Mouse (Mus musculus) MEL (cell line): ENCODE results near the gene Tmem205. TPM values are rescaled to one million over a fixed set of nuclear protein-coding genes. Genes with fewer than 3 reads are reported as not detected.

Source experiments
- DNase-seq: peaks from one replicate; pipeline ENCODE4 v3.0.0; 2011; ENCODE audit warnings: low read depth, low spot score
- H3K27ac ChIP-seq: 2 replicates; pipeline ENCODE4 v1.5.1; 2012; ENCODE audit warnings: low read depth, mild to moderate bottlenecking, control low read depth, low read length, moderate library complexity; ENCODE audit not compliant: control insufficient read depth
- H3K27me3 ChIP-seq, 2 experiments: fragments of 150-350 bp in 1 of 2; sonication (generic) in 1 of 2; 2 replicates each; pipeline ENCODE4 v1.6.1; 2012; ENCODE audit warnings: low read length in 2 of 2, mild to moderate bottlenecking in 2 of 2, improper control_type of control experiment in 1 of 2, moderate library complexity in 1 of 2; ENCODE audit not compliant: insufficient read depth in 2 of 2, control insufficient read depth in 1 of 2
- H3K36me3 ChIP-seq, 2 experiments: 2 replicates each; pipeline ENCODE4 v1.6.1; 2012 to 2014; ENCODE audit warnings: low read length in 2 of 2, improper control_type of control experiment in 1 of 2, inconsistent platforms in 1 of 2, mild to moderate bottlenecking in 1 of 2; ENCODE audit not compliant: insufficient read depth in 2 of 2, control insufficient read depth in 1 of 2
- H3K4me1 ChIP-seq, 2 experiments: fragments of 150-350 bp in 1 of 2; sonication (generic) in 1 of 2; 2 replicates each; pipeline ENCODE4 v1.6.1; 2012; ENCODE audit warnings: low read length in 2 of 2, improper control_type of control experiment in 1 of 2, mild to moderate bottlenecking in 1 of 2; ENCODE audit not compliant: insufficient read depth in 2 of 2, control insufficient read depth in 1 of 2
- H3K4me3 ChIP-seq, 2 experiments: fragments of 150-350 bp in 1 of 2; sonication (generic) in 1 of 2; 2 replicates each; pipeline ENCODE4 v1.5.1; 2012; ENCODE audit warnings: low read depth in 2 of 2, low read length in 2 of 2, mild to moderate bottlenecking in 2 of 2, moderate library complexity in 2 of 2, control low read depth in 1 of 2, improper control_type of control experiment in 1 of 2; ENCODE audit not compliant: control insufficient read depth in 1 of 2, insufficient read depth in 1 of 2
- H3K79me2 ChIP-seq: 2 replicates; pipeline ENCODE4 v1.6.1; 2012; ENCODE audit warnings: mild to moderate bottlenecking, low read length, moderate library complexity; ENCODE audit not compliant: control insufficient read depth, poor library complexity, insufficient read depth
- H3K9ac ChIP-seq: 2 replicates; pipeline ENCODE4 v1.6.1; 2012; ENCODE audit warnings: low read depth, mild to moderate bottlenecking, control low read depth, low read length, moderate library complexity; ENCODE audit not compliant: control insufficient read depth, poor library complexity, severe bottlenecking
- H3K9me3 ChIP-seq: fragments of 150-350 bp; sonication (generic); replicated peaks from 2 replicates; pipeline ENCODE4 v1.6.1; 2012; ENCODE audit warnings: mild to moderate bottlenecking, low read length, improper control_type of control experiment, moderate library complexity; ENCODE audit not compliant: insufficient read depth
- BHLHE40 ChIP-seq: IDR thresholded peaks from 2 replicates; pipeline ENCODE4 v1.6.1; 2012; ENCODE audit warnings: low read depth, mild to moderate bottlenecking, inconsistent platforms, low read length, improper control_type of control experiment, borderline replicate concordance
- CHD1 ChIP-seq: IDR thresholded peaks from 2 replicates; pipeline ENCODE4 v1.6.1; 2012; ENCODE audit warnings: low read depth, mild to moderate bottlenecking, inconsistent platforms, low read length, improper control_type of control experiment
- CHD2 ChIP-seq: IDR thresholded peaks from 2 replicates; pipeline ENCODE4 v1.6.1; 2011; ENCODE audit warnings: low read length, improper control_type of control experiment
- CTCF ChIP-seq, 3 experiments: IDR thresholded peaks in 2 of 3; conservative IDR thresholded peaks in 1 of 3; 2 replicates each; pipeline ENCODE4 v1.5.1; 2011 to 2012; ENCODE audit warnings: low read length in 3 of 3, low read depth in 2 of 3, mild to moderate bottlenecking in 2 of 3, improper control_type of control experiment in 1 of 3, inconsistent platforms in 1 of 3, mixed read lengths in 1 of 3, moderate library complexity in 1 of 3; ENCODE audit not compliant: control insufficient read depth in 1 of 3, insufficient read depth in 1 of 3, poor library complexity in 1 of 3, severe bottlenecking in 1 of 3
- E2F4 ChIP-seq: IDR thresholded peaks from 2 replicates; pipeline ENCODE4 v1.6.1; 2011; ENCODE audit warnings: low read depth, low read length, improper control_type of control experiment, borderline replicate concordance
- ELF1 ChIP-seq: IDR thresholded peaks from 2 replicates; pipeline ENCODE4 v1.6.1; 2014; ENCODE audit warnings: low read depth, mild to moderate bottlenecking, inconsistent platforms, low read length, improper control_type of control experiment, moderate library complexity
- EP300 ChIP-seq, 2 experiments: IDR thresholded peaks; 2 replicates each; pipeline ENCODE4 v1.6.1; 2011; ENCODE audit warnings: improper control_type of control experiment in 2 of 2, low read length in 2 of 2, low read depth in 1 of 2, mild to moderate bottlenecking in 1 of 2
- GATA1 ChIP-seq: IDR thresholded peaks from 2 replicates; pipeline ENCODE4 v1.6.1; 2011; ENCODE audit warnings: low read depth, low read length, improper control_type of control experiment
- HCFC1 ChIP-seq: IDR thresholded peaks from 2 replicates; pipeline ENCODE4 v1.6.1; 2012; ENCODE audit warnings: low read depth, mild to moderate bottlenecking, inconsistent platforms, low read length, improper control_type of control experiment, moderate library complexity
- JUND ChIP-seq: IDR thresholded peaks from 2 replicates; pipeline ENCODE4 v1.6.1; 2011; ENCODE audit warnings: low read depth, mild to moderate bottlenecking, improper control_type of control experiment, low read length
- KAT2A ChIP-seq: conservative IDR thresholded peaks from 2 replicates; pipeline ENCODE4 v1.6.1; 2012; ENCODE audit warnings: low read depth, low read length, improper control_type of control experiment, inconsistent platforms
- MAFK ChIP-seq: IDR thresholded peaks from 2 replicates; pipeline ENCODE4 v1.6.1; 2011; ENCODE audit warnings: low read depth, mild to moderate bottlenecking, low read length, improper control_type of control experiment, borderline replicate concordance
- MAX ChIP-seq: IDR thresholded peaks from 2 replicates; pipeline ENCODE4 v1.6.1; 2011; ENCODE audit warnings: low read length, improper control_type of control experiment
- MEF2A ChIP-seq: IDR thresholded peaks from 2 replicates; pipeline ENCODE4 v1.6.1; 2014; ENCODE audit warnings: low read depth, mild to moderate bottlenecking, inconsistent platforms, low read length, improper control_type of control experiment; ENCODE audit not compliant: poor library complexity, insufficient replicate concordance, severe bottlenecking; ENCODE audit errors: extremely low read depth
- MXI1 ChIP-seq: IDR thresholded peaks from 2 replicates; pipeline ENCODE4 v1.6.1; 2011; ENCODE audit warnings: mild to moderate bottlenecking, low read depth, low read length, improper control_type of control experiment
- MYB ChIP-seq: IDR thresholded peaks from 2 replicates; pipeline ENCODE4 v1.6.1; 2011; ENCODE audit warnings: mild to moderate bottlenecking, low read depth, low read length, improper control_type of control experiment
- MYC ChIP-seq: IDR thresholded peaks from 2 replicates; pipeline ENCODE4 v1.6.1; 2011; ENCODE audit warnings: low read depth, mild to moderate bottlenecking, low read length, improper control_type of control experiment, moderate library complexity
- NELFE ChIP-seq: IDR thresholded peaks from 2 replicates; pipeline ENCODE4 v1.6.1; 2011; ENCODE audit warnings: low read depth, low read length, improper control_type of control experiment
- NRF1 ChIP-seq: IDR thresholded peaks from 2 replicates; pipeline ENCODE4 v1.6.1; 2014; ENCODE audit warnings: low read depth, mild to moderate bottlenecking, inconsistent platforms, low read length, improper control_type of control experiment, moderate library complexity; ENCODE audit not compliant: poor library complexity, insufficient read depth, severe bottlenecking
- POLR2A ChIP-seq, 2 experiments: IDR thresholded peaks; 2 replicates each; pipeline ENCODE4 v1.6.1; 2011 to 2012; ENCODE audit warnings: low read length in 2 of 2, mild to moderate bottlenecking in 2 of 2, control low read depth in 1 of 2, improper control_type of control experiment in 1 of 2, low read depth in 1 of 2, moderate library complexity in 1 of 2; ENCODE audit not compliant: control insufficient read depth in 1 of 2, insufficient read depth in 1 of 2, poor library complexity in 1 of 2
- POLR2AphosphoS2 ChIP-seq: IDR thresholded peaks from 2 replicates; pipeline ENCODE4 v1.6.1; 2011; ENCODE audit warnings: low read length, improper control_type of control experiment
- POLR2AphosphoS5 ChIP-seq: IDR thresholded peaks from 2 replicates; pipeline ENCODE4 v1.6.1; 2012; ENCODE audit warnings: low read depth, borderline replicate concordance, mild to moderate bottlenecking, inconsistent platforms, low read length, moderate library complexity, mixed read lengths
- RAD21 ChIP-seq: IDR thresholded peaks from 2 replicates; pipeline ENCODE4 v1.6.1; 2011; ENCODE audit warnings: mild to moderate bottlenecking, low read depth, low read length, improper control_type of control experiment
- RCOR1 ChIP-seq: IDR thresholded peaks from 2 replicates; pipeline ENCODE4 v1.6.1; 2012; ENCODE audit warnings: low read depth, mild to moderate bottlenecking, inconsistent platforms, low read length, improper control_type of control experiment
- SIN3A ChIP-seq: IDR thresholded peaks from 2 replicates; pipeline ENCODE4 v1.6.1; 2012; ENCODE audit warnings: low read length, improper control_type of control experiment, inconsistent platforms
- SMC3 ChIP-seq: IDR thresholded peaks from 2 replicates; pipeline ENCODE4 v1.6.1; 2011; ENCODE audit warnings: low read depth, low read length, improper control_type of control experiment
- TAL1 ChIP-seq: IDR thresholded peaks from 2 replicates; pipeline ENCODE4 v1.6.1; 2012; ENCODE audit warnings: mild to moderate bottlenecking, inconsistent platforms, low read length, moderate library complexity, mixed read lengths
- TBP ChIP-seq: IDR thresholded peaks from 2 replicates; pipeline ENCODE4 v1.8.0; 2011; ENCODE audit warnings: low read depth, low read length, improper control_type of control experiment
- TCF12 ChIP-seq: IDR thresholded peaks from 2 replicates; pipeline ENCODE4 v1.6.1; 2014; ENCODE audit warnings: low read depth, mild to moderate bottlenecking, inconsistent platforms, low read length, improper control_type of control experiment, moderate library complexity
- UBTF ChIP-seq: IDR thresholded peaks from 2 replicates; pipeline ENCODE4 v1.6.1; 2012; ENCODE audit warnings: low read depth, mild to moderate bottlenecking, inconsistent platforms, low read length, improper control_type of control experiment, moderate library complexity, borderline replicate concordance; ENCODE audit not compliant: insufficient read depth
- USF1 ChIP-seq: IDR thresholded peaks from 2 replicates; pipeline ENCODE4 v1.6.1; 2014; ENCODE audit warnings: low read depth, mild to moderate bottlenecking, inconsistent platforms, low read length, improper control_type of control experiment, moderate library complexity
- USF2 ChIP-seq, 2 experiments: IDR thresholded peaks; 2 replicates each; pipeline ENCODE4 v1.6.1; 2011 to 2012; ENCODE audit warnings: improper control_type of control experiment in 2 of 2, low read length in 2 of 2, borderline replicate concordance in 1 of 2, inconsistent platforms in 1 of 2, low read depth in 1 of 2, mild to moderate bottlenecking in 1 of 2; ENCODE audit not compliant: insufficient read depth in 1 of 2
- ZKSCAN1 ChIP-seq: IDR thresholded peaks from 2 replicates; pipeline ENCODE4 v1.6.1; 2012; ENCODE audit warnings: low read depth, mild to moderate bottlenecking, inconsistent platforms, low read length, improper control_type of control experiment, moderate library complexity
- ZMIZ1 ChIP-seq: IDR thresholded peaks from 2 replicates; pipeline ENCODE4 v1.6.1; 2012; ENCODE audit warnings: low read depth, mild to moderate bottlenecking, inconsistent platforms, low read length, improper control_type of control experiment, moderate library complexity
- ZNF384 ChIP-seq: IDR thresholded peaks from 2 replicates; pipeline ENCODE4 v1.6.1; 2012; ENCODE audit warnings: low read depth, mild to moderate bottlenecking, inconsistent platforms, low read length, improper control_type of control experiment
- polyA plus RNA-seq, 2 experiments: library from polyadenylated mRNA; stranded (reverse) in 1 of 2; unstranded in 1 of 2; fragments of >175 nt in 1 of 2; fragments of >200 nt in 1 of 2; gene quantifications; 2 replicates each; pipeline versions ENCODE4 v1.2.1 to v1.2.4; 2012; ENCODE audit warnings: low replicate concordance in 2 of 2, low read depth in 1 of 2; ENCODE audit not compliant: insufficient read length in 2 of 2, insufficient read depth in 1 of 2, missing spikeins in 1 of 2
- total RNA-seq: library from RNA; depleted of rRNA; stranded (reverse); fragments of 300-350 nt; gene quantifications from 2 replicates; pipeline ENCODE4 v1.2.3, GENCODE M21; 2012; rRNA removed

Tmem205 gene
- total RNA-seq (118 and 128 TPM in 2 replicates), polyA plus RNA-seq (100 to 1,000 TPM in 1 of 2 experiments, not detected in 1; 114 TPM)

- peak within 1 kb of the TSS; percentile 36 for H3K27ac ChIP-seq
- no peaks in the 10 kb centered on the region for H3K27me3 ChIP-seq
- H3K79me2 ChIP-seq, result peaks cover 8% of the 10 kb centered on the region
- H3K9ac ChIP-seq, result peak within 1 kb of the TSS; percentile 64
- DNase-seq, result peak; percentile 100
- H3K36me3 ChIP-seq, result peaks cover 2 to 38% of the 10 kb centered on the region in 2 experiments
- H3K9me3 ChIP-seq, result no peaks in the 10 kb centered on the region
- peak within 1 kb of the TSS; percentile 50 to 82 for H3K4me3 ChIP-seq
- H3K4me1 ChIP-seq, result peaks cover 24 to 44% of the 10 kb centered on the region in 2 experiments
- TF ChIP-seq ZMIZ1 (peak; percentile 90), GATA1 (no peak), HCFC1 (peak; percentile 88), E2F4 (peak; percentile 75; the same call in 1 of the 2 replicates), NELFE (peak; percentile 97), SMC3 (peak; percentile 27; the same call in 1 of the 2 replicates), POLR2A (IDR thresholded peaks at IDR 0.05; ENCODE audit: control insufficient read depth in 1 of 2, insufficient read depth in 1 of 2, low read depth in 1 of 2, low read length in 2 of 2, poor library complexity in 1 of 2) (peak in 1 of 2 experiments; percentile 98; a peak in 2 of 4 replicates), ZNF384 (no peak), POLR2AphosphoS5 (no peak), MAFK (no peak), USF1 (peak; percentile 33; the same call in 1 of the 2 replicates), ZKSCAN1 (no peak), TAL1 (no peak), MAX (peak; percentile 60; the same call in 1 of the 2 replicates), MXI1 (peak; percentile 91), RAD21 (no peak), MEF2A (peak; percentile 32; the same call in 1 of the 2 replicates), CHD2 (no peak; the same call in 1 of the 2 replicates), EP300 (IDR thresholded peaks at IDR 0.05; ENCODE audit: low read depth in 1 of 2, low read length in 2 of 2) (peak in 1 of 2 experiments; percentile 38; a peak in 3 of 4 replicates), USF2 (IDR thresholded peaks at IDR 0.05; ENCODE audit: borderline replicate concordance in 1 of 2, insufficient read depth in 1 of 2, low read depth in 1 of 2, low read length in 2 of 2) (no peak), UBTF (0 out of 2 replicates have a peak, but pooled peaks have one; percentile 61), RCOR1 (no peak; the same call in 1 of the 2 replicates), ELF1 (peak; percentile 81; the same call in 1 of the 2 replicates), MYC (peak; percentile 87), CHD1 (no peak), TBP (peak; percentile 81), KAT2A (no peak; the same call in 1 of the 2 replicates), POLR2AphosphoS2 (peak; percentile 92), BHLHE40 (no peak), CTCF (IDR thresholded peaks at IDR 0.05 in 2 of 3, conservative IDR thresholded peaks at IDR 0.05 in 1 of 3; ENCODE audit: control insufficient read depth in 1 of 3, insufficient read depth in 1 of 3, low read depth in 2 of 3, low read length in 3 of 3, poor library complexity in 1 of 3, severe bottlenecking in 1 of 3) (no peak), TCF12 (no peak; the same call in 1 of the 2 replicates), MYB (no peak), JUND (no peak), NRF1 (peak; percentile 98), SIN3A (peak; percentile 97)
Measured at GRCm38 (mm10) chr9:21927208-21927753, at the start of gene Tmem205, which contains the start of gene Ccdc159. Gene Tmem205 (minus strand): TSS chr9:21927556. Gene Ccdc159 (plus strand): TSS chr9:21927471.
